ENCODE assay signal across 26 mouse cellular contexts in the genomic region with DNA sequence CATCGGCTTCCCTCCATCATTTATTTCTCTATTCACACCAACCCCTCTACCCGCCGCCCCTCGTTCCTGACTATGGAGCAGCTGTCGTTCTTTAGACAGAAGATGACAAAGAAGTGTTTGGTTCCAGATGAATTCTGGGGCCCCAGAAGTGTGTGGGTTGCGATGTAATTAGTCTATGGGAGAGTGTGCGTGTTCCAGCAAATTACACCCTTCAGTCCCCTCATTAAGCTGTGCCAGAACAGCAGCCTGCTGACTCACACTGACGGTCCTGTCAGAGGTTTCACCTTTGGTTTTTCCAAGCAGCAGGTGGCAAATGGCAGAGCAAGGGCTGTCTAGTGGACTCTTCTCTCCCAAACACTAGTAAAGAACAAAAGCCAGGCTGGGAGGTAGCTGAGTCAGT. TPM values are rescaled to one million over a fixed set of nuclear protein-coding genes. Genes with fewer than 3 reads are reported as not detected.
A peak's percentile ranks its signal among the peaks of the same experiment; 100 is the strongest.
DNase-seq lines count a peak whose midpoint lies in the region; TF ChIP-seq lines count a peak whose summit lies in the region.
"Had no signal": no experiment of that assay in that cellular context is flagged by ENCODE, and none has a peak within 500 bp of the region (broad histone marks: within the 10 kb centered on the region; RNA-seq: fewer than 3 reads in every experiment).

No protein-coding gene starts in this region.

- no peaks in the 10 kb centered on the region for H3K36me3 ChIP-seq in midbrain, embryonic 10.5 days
- H3K36me3 ChIP-seq: embryonic facial prominence, embryonic 12.5 days; limb, embryonic 10.5 days; liver, embryonic 15.5 days; lung, embryonic 15.5 days; neural tube, embryonic 13.5 days had no signal

- TF ChIP-seq CTCF in brain, embryonic 14.5 days (IDR thresholded peaks at IDR 0.05; ENCODE audit: borderline replicate concordance, extremely low read depth, insufficient read depth, insufficient read length), result no peak

- 90% methylated on average over 8 of the region's 8 CpGs for WGBS in midbrain, embryonic 10.5 days

- H3K9me3 ChIP-seq in midbrain, embryonic 10.5 days (replicated peaks), result no peaks in the 10 kb centered on the region
- H3K9me3 ChIP-seq: embryonic facial prominence, embryonic 12.5 days; limb, embryonic 10.5 days; liver, embryonic 15.5 days; lung, embryonic 15.5 days; neural tube, embryonic 13.5 days had no signal

- no peaks in the 10 kb centered on the region for H3K4me1 ChIP-seq in midbrain, embryonic 10.5 days
- H3K4me1 ChIP-seq: embryonic facial prominence, embryonic 12.5 days; limb, embryonic 10.5 days; liver, embryonic 15.5 days; lung, embryonic 15.5 days; megakaryocyte, embryonic 14.5 days; neural tube, embryonic 13.5 days had no signal

- no peaks in the 10 kb centered on the region for H3K27me3 ChIP-seq in midbrain, embryonic 10.5 days (ENCODE audit: low read depth, poor library complexity, severe bottlenecking)
- H3K27me3 ChIP-seq: embryonic facial prominence, embryonic 12.5 days; liver, embryonic 15.5 days; lung, embryonic 15.5 days; megakaryocyte, embryonic 14.5 days; neural tube, embryonic 13.5 days had no signal

- no peak overlapping the region for H3K4me3 ChIP-seq in midbrain, embryonic 10.5 days
- H3K4me3 ChIP-seq: embryonic facial prominence, embryonic 12.5 days; limb, embryonic 10.5 days; liver, embryonic 15.5 days; lung, embryonic 15.5 days; megakaryocyte, embryonic 14.5 days; neural tube, embryonic 13.5 days had no signal

- intact Hi-C loops in left cerebral cortex, postnatal 25 days (cut with DNase I), result no loop called here

- H3K27ac ChIP-seq in midbrain, embryonic 10.5 days (replicated peaks), result no peak overlapping the region
- H3K27ac ChIP-seq: embryonic facial prominence, embryonic 12.5 days; hindbrain, embryonic 14.5 days; limb, embryonic 10.5 days; liver, embryonic 15.5 days; lung, embryonic 15.5 days; neural tube, embryonic 13.5 days; stomach, postnatal 0 days had no signal

- DNase-seq in adrenal gland, adult 2 months, result peak; percentile 7
- no peak for DNase-seq in adrenal gland, postnatal 10 days
- DNase-seq in left cerebral cortex, postnatal 25 days (ENCODE audit: low spot score in 2 of 2), result peak; percentile 7
- DNase-seq in left cerebral cortex, adult 11 months (ENCODE audit: low spot score), result no peak
- peak; percentile 55 for DNase-seq in brain, embryonic 14.5 days (ENCODE audit: low read depth)
- peak; percentile 3 for DNase-seq in retina, embryonic 14.5 days (ENCODE audit: low spot score)
- no peak for DNase-seq in midbrain, embryonic 10.5 days (ENCODE audit: low spot score)
- no peak for DNase-seq in spleen, postnatal 36 days (ENCODE audit: low spot score in 2 of 2)
- DNase-seq: adrenal gland, postnatal 25 days; cerebellum, adult 11-12 months; cerebellum, postnatal 14 days; gastrocnemius, postnatal 36 days; heart, postnatal 4 days; kidney, adult 18-20 months; liver; lung, postnatal 36 days; midbrain, embryonic 14.5 days had no signal

- TF ChIP-seq POLR2A in brain, embryonic 14.5 days (IDR thresholded peaks at IDR 0.05; ENCODE audit: borderline replicate concordance, extremely low read depth, insufficient read depth, insufficient read length, poor library complexity, severe bottlenecking), result no peak

RNA-seq across cellular contexts. Expression of gene Galnt17, which starts 26.2 kb away (rescaled TPM):
- 1 to 10 TPM; 2.5 to 6.4 TPM for total RNA-seq in adrenal gland, adult 2 months (2021)
- 2.9 and 3.0 TPM in 2 replicates for polyA plus RNA-seq in adrenal gland, adult 2 months (2012; rRNA removed)
- 1 to 10 TPM; 4.9 to 7.9 TPM for total RNA-seq in adrenal gland, postnatal 10 days (2021)
- total RNA-seq in left cerebral cortex, postnatal 25 days (2021), result 10 to 100 TPM; 36.0 to 36.2 TPM
- 11.7 and 15.3 TPM in 2 replicates for polyA plus RNA-seq in brain, embryonic 14.5 days (2012; rRNA removed)
- 1.2 and 1.3 TPM in 2 replicates for polyA plus RNA-seq in midbrain, embryonic 10.5 days (2016; fragmentation: Nextera tagmentation; extraction: Ambion mirVana)
- polyA plus RNA-seq: inflammation-experienced regulatory T-cells, adult 6 months had no signal

Comparison
In these comparisons a context has a peak if more than half of its experiments do, and no peak if none do; other contexts are left out.
1. DNase-seq: peak in adrenal gland, adult 2 months (single experiment), left cerebral cortex, postnatal 25 days (2 of 2), brain, embryonic 14.5 days (single experiment) and retina, embryonic 14.5 days (single experiment); none in adrenal gland, postnatal 10 days (single experiment), left cerebral cortex, adult 11 months (single experiment), midbrain, embryonic 10.5 days (single experiment) and spleen, postnatal 36 days (0 of 2).
2. RNA of gene Galnt17, which starts 26.2 kb away (total RNA-seq): 36.0 to 36.2 TPM in left cerebral cortex, postnatal 25 days; 4.9 to 7.9 TPM in adrenal gland, postnatal 10 days and 2.5 to 6.4 TPM in adrenal gland, adult 2 months; every median in the first group is over 4 times any median in the second.